Mouse (Mus musculus) kidney, postnatal 0 days (tissue): ENCODE data around the gene Cttnbp2. TPM values are rescaled to one million over a fixed set of nuclear protein-coding genes. Genes with fewer than 3 reads are reported as not detected.
A peak's percentile ranks its signal among the peaks of the same experiment; 100 is the strongest.

Source experiments
- ATAC-seq: fragments of 200-750 bp; cut with Nextera tagmentation; replicated peaks from 2 replicates; pipeline ENCODE4 v1.8.0; 2017; ENCODE audit warnings: low read depth, moderate number of reproducible peaks, moderate TSS enrichment, moderate library complexity; ENCODE audit not compliant: low FRiP score
- DNase-seq: peaks from one replicate; pipeline ENCODE4 v3.0.0-alpha.2; 2016; ENCODE audit warnings: low spot score
- H3K27ac ChIP-seq: fragments of 300-500 bp; sonication (generic); 2 replicates; pipeline ENCODE4 v1.5.1; 2014; ENCODE audit warnings: mild to moderate bottlenecking
- H3K27me3 ChIP-seq: fragments of 300-500 bp; sonication (generic); 2 replicates; pipeline ENCODE4 v1.6.1; 2014; ENCODE audit warnings: low read length, mixed read lengths; ENCODE audit not compliant: insufficient read depth
- H3K36me3 ChIP-seq: fragments of 300-500 bp; sonication (generic); 2 replicates; pipeline ENCODE4 v1.6.1; 2014; ENCODE audit warnings: low read length, mixed read lengths; ENCODE audit not compliant: insufficient read depth
- H3K4me1 ChIP-seq: fragments of 300-500 bp; sonication (generic); replicated peaks from 2 replicates; pipeline ENCODE4 v1.6.1; 2014; ENCODE audit warnings: antibody characterized with exemption, low read length, mixed read lengths; ENCODE audit not compliant: insufficient read depth
- H3K4me2 ChIP-seq: fragments of 300-500 bp; sonication (generic); 2 replicates; pipeline ENCODE4 v1.6.1; 2014; ENCODE audit warnings: mild to moderate bottlenecking, low read length, moderate library complexity, mixed read lengths
- H3K4me3 ChIP-seq: fragments of 300-500 bp; sonication (generic); replicated peaks from 2 replicates; pipeline ENCODE4 v1.5.1; 2014; ENCODE audit warnings: low read depth, low read length
- H3K9ac ChIP-seq: fragments of 300-500 bp; sonication (generic); 2 replicates; pipeline ENCODE4 v1.6.1; 2014; ENCODE audit warnings: low read depth, low read length
- H3K9me3 ChIP-seq: fragments of 300-500 bp; sonication (generic); replicated peaks from 2 replicates; pipeline ENCODE4 v1.6.1; 2016; ENCODE audit warnings: low read length, inconsistent platforms, mixed read lengths
- CTCF ChIP-seq: IDR thresholded peaks from 2 replicates; pipeline ENCODE4 v1.5.1; 2016; ENCODE audit warnings: antibody characterized with exemption, low read depth, mild to moderate bottlenecking, moderate library complexity
- WGBS: fragments of 180-500 bp; shearing (Covaris S2); extraction: QIAGEN DNeasy Blood & Tissue Kit; methylation state at CpG from one replicate; pipeline ENCODE4 v1.1.7; 2014; 5-methylcytosine and 5-hydroxymethylcytosine counted together
- polyA plus RNA-seq: library from polyadenylated mRNA; unstranded; fragments of >200 nt; fragmentation: Nextera tagmentation; extraction: Ambion mirVana; gene quantifications from 2 replicates; pipeline ENCODE4 v1.2.1, GENCODE M21; 2015

The Cttnbp2 gene
- polyA plus RNA-seq, 1 experiment from 2014 or later, result 14.3 TPM

DNA sequence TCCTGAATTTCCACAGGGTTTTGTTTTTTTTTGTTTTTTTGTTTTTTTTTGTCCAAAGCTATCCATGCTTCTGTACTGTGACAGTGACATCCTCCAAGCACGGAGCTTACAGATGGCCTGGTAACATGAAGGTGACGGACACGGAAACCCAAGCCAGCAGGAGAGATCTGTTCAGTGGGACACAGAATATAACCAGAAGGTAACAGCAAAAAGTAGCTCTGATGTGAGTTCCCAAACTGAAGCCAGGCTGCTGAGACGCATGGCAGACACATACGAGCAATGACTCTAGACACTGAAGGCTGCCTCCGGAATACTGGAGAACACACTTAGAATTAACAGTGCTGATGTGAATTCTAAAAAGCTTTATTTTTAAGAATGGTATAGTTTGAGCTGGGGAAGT, 89.8 kb downstream of the Cttnbp2 start:
- H3K4me3 ChIP-seq, result no peak overlapping the region
- no peak overlapping the region for H3K4me2 ChIP-seq
- ATAC-seq (no peak), DNase-seq (no peak)
- no peaks in the 10 kb centered on the region for H3K27me3 ChIP-seq
- H3K9me3 ChIP-seq, result no peaks in the 10 kb centered on the region
- H3K36me3 ChIP-seq, result no peaks in the 10 kb centered on the region
- H3K27ac ChIP-seq, result no peak overlapping the region
- no peak for TF ChIP-seq CTCF
- H3K9ac ChIP-seq, result no peak overlapping the region
- H3K4me1 ChIP-seq, result 0 out of 2 replicates have a peak, but pooled peaks cover 5% of the 10 kb centered on the region
- 87% methylated on average over 6 of the region's 6 CpGs for WGBS

DNA sequence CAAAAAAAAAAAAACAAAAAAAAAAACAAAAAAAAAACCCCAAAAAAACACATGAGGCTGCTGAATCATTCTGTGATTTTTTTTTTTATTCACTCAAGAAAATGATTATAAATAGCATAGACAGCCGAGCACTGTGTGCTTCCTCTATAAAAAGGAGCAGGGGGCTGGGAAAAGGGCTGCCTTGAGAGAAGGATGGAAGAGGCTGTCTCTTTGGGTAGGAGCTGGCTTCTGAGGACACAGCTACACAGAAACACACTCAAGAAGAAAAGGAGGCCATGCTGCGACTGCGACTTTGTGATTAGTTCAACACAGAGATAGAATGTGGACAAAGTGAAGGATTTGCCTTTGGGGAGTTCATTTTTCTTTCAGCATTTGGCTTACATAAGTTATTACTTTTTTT, 90.3 kb downstream of the Cttnbp2 start:
- H3K9me3 ChIP-seq, result no peaks in the 10 kb centered on the region
- 0 out of 2 replicates have a peak, but pooled peaks cover 5% of the 10 kb centered on the region for H3K4me1 ChIP-seq
- ATAC-seq, result no peak
- no peak overlapping the region for H3K9ac ChIP-seq
- no peak overlapping the region for H3K27ac ChIP-seq
- no peak overlapping the region for H3K4me2 ChIP-seq
- H3K4me3 ChIP-seq, result no peak overlapping the region
- 68% methylated on average over 3 of the region's 3 CpGs for WGBS
- no peaks in the 10 kb centered on the region for H3K36me3 ChIP-seq
- DNase-seq, result no peak
- TF ChIP-seq CTCF, result no peak
- no peaks in the 10 kb centered on the region for H3K27me3 ChIP-seq

DNA sequence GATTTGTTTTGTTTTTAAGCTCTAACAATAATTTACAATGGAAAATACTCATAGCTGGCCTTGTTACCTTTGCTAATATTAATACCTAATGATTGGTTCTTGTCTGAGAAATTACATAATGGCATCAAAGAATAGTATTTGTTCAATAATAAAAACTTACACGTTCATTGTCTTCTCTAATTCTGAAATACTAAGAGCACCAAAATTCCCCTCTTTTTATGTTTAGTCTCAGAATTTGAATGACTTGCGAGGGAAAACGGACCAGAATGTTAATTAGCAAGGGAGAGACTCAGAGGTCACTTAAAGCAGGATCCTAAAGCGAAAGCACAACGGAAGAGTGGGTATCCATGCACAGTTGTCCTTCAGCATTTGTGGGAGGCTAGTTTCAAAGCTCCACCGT, 91.5 kb downstream of the Cttnbp2 start:
- ATAC-seq, result no peak
- Histone ChIP-seq H3K36me3 (no peaks in the 10 kb centered on the region), H3K4me3 (no peak overlapping the region), H3K27ac (no peak overlapping the region), H3K27me3 (no peaks in the 10 kb centered on the region), H3K4me1 (0 out of 2 replicates have a peak, but pooled peaks cover 5% of the 10 kb centered on the region), H3K9me3 (no peaks in the 10 kb centered on the region), H3K9ac (no peak overlapping the region), H3K4me2 (no peak overlapping the region)
- 78% methylated on average over 6 of the region's 6 CpGs for WGBS
- TF ChIP-seq CTCF, result no peak
- DNase-seq, result no peak

DNA sequence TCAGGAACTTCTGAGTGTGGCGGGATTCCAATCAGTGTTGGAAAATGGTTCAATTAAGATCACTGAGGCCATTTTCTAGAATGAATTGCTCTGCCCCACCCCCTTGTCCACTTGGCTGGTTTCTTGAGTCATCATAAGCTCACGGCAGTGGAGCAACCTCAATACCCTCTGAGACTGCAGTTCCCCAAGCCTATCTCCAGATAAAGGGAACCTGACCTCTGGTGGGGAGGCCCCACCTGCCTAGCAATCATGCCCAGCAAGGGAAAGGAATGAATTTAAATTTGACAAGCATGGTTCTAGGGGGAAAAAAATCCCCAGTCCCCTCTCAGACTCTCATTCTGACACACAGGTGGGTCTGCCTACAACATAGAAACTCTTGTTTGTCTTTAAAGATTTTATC, 93.1 kb downstream of the Cttnbp2 start:
- DNase-seq (no peak), ATAC-seq (no peak)
- H3K4me3 ChIP-seq, result no peak overlapping the region
- H3K27me3 ChIP-seq, result no peaks in the 10 kb centered on the region
- WGBS, result 78% methylated on average over 2 of the region's 2 CpGs
- no peaks in the 10 kb centered on the region for H3K36me3 ChIP-seq
- TF ChIP-seq CTCF, result no peak
- no peak overlapping the region for H3K4me2 ChIP-seq
- no peak overlapping the region for H3K9ac ChIP-seq
- no peak overlapping the region for H3K27ac ChIP-seq
- peaks cover 10% of the 10 kb centered on the region; the same call in 1 of the 2 replicates for H3K4me1 ChIP-seq
- H3K9me3 ChIP-seq, result no peaks in the 10 kb centered on the region

DNA sequence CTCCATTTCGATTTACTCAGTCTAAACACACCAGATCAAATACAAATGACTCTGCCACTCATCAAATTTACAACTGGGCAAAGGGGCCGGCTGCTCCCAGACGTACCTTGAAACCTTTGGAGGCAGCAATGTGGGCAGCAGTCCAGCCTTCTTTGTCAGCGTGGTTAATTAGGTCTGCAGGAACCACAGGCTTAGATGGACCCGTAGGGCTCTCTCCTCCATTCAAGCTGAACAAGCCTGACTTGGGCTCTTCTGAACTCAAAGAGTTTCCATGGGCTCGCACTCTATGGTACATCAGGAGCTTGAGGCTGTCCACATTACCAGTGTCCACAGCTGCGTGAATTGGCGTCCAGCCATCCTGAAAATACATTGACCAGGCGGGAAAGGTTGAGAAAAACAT, 94.0 kb downstream of the Cttnbp2 start:
- Histone ChIP-seq H3K4me1 (peaks cover 10% of the 10 kb centered on the region; the same call in 1 of the 2 replicates), H3K27ac (no peak overlapping the region), H3K27me3 (no peaks in the 10 kb centered on the region), H3K9ac (no peak overlapping the region), H3K4me3 (no peak overlapping the region), H3K36me3 (no peaks in the 10 kb centered on the region), H3K4me2 (no peak overlapping the region), H3K9me3 (no peaks in the 10 kb centered on the region)
- peak; percentile 18 for DNase-seq
- no peak for TF ChIP-seq CTCF
- 35% methylated on average over 9 of the region's 9 CpGs for WGBS
- no peak for ATAC-seq

DNA sequence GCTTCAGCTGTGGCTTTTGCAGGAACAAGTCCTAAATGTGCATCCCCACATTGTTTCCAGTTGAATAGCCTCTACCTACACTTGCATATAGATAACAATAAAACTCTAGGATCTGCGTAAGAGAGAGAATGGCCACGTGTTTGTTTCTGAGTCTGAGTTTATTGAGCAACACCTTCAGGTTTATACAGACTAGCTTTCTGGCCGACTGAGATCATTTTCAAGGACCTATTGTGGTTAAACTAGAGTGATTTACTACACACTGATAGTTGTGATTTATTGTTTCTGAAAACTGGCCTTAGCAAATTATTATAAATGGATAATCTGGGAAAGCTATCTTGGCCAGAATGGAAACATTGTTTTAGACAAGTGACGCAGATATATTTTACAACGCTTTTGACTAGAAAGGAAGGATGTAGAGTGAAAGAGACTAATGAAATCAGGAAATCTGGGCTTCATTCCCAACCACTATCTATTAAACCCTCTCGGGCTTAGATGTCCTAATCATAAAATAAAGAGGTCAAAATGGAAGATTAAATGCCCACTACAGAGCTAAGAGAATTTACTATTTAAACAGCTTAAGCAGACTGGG, 96.7 kb downstream of the Cttnbp2 start:
- Histone ChIP-seq H3K27me3 (no peaks in the 10 kb centered on the region), H3K4me2 (no peak overlapping the region), H3K4me1 (peaks cover 10% of the 10 kb centered on the region; the same call in 1 of the 2 replicates), H3K4me3 (no peak overlapping the region), H3K27ac (no peak overlapping the region), H3K9ac (no peak overlapping the region), H3K9me3 (no peaks in the 10 kb centered on the region), H3K36me3 (no peaks in the 10 kb centered on the region)
- ATAC-seq (no peak; the same call in 1 of the 2 replicates), DNase-seq (peak; percentile 68)
- no peak for TF ChIP-seq CTCF
- WGBS, result 42% methylated on average over 6 of the region's 6 CpGs

DNA sequence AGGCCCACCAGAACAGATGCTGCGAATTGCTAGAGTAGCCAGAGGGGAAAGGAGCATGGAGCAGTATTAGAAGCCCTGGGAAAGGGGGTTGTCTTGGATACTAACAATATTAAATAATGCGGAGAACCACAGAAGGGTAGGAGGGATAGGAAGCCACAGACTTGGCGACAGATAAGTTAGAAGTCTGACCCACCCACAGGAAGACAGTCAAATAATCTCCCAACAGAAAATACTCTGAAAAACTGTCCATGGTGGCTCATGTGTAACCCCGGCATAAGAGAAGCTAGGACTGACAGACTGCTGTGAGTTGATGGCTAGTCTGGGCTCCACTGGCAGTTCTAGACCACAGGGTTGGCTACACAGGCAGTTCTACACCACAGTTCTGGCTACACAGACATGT, 98.7 kb downstream of the Cttnbp2 start:
- Histone ChIP-seq H3K36me3 (no peaks in the 10 kb centered on the region), H3K4me2 (no peak overlapping the region), H3K9me3 (no peaks in the 10 kb centered on the region), H3K9ac (no peak overlapping the region), H3K27me3 (no peaks in the 10 kb centered on the region), H3K27ac (no peak overlapping the region), H3K4me1 (peaks cover 10% of the 10 kb centered on the region; the same call in 1 of the 2 replicates), H3K4me3 (no peak overlapping the region)
- no peak for ATAC-seq
- 79% methylated on average over 4 of the region's 4 CpGs for WGBS
- TF ChIP-seq CTCF, result no peak
- DNase-seq, result no peak
